Mouse (Mus musculus): ENCODE results near the gene Abhd18.

Abhd18 gene

GRCm38 (mm10) chr3:40950601-40951201, 103.9 kb downstream of the Abhd18 start:
- peak; percentile 66 for DNase-seq (ENCODE audit: low spot score)

- peak; percentile 5 for DNase-seq (ENCODE audit: low spot score)
Observed at GRCm38 (mm10) chr3:40951365-40951764, 104.6 kb downstream of the Abhd18 start.

- no peak for DNase-seq (ENCODE audit: low spot score)
Observed at GRCm38 (mm10) chr3:40952606-40953005, 105.8 kb downstream of the Abhd18 start.

GRCm38 (mm10) chr3:40954792-40955191, 108.0 kb downstream of the Abhd18 start:
- DNase-seq (ENCODE audit: low spot score), result no peak

- DNase-seq (ENCODE audit: low spot score), result no peak
Observed at GRCm38 (mm10) chr3:40958831-40959230, 112.1 kb downstream of the Abhd18 start.

- DNase-seq (ENCODE audit: low spot score), result no peak
Observed at GRCm38 (mm10) chr3:40980758-40981157, 134.0 kb downstream of the Abhd18 start.

- no peak for DNase-seq (ENCODE audit: low spot score)
Observed at GRCm38 (mm10) chr3:40987539-40987938, 140.8 kb downstream of the Abhd18 start.

Data from spleen, adult 12 weeks (tissue).